ENCODE assay signal across 9 mouse cellular contexts in genomic region chrX:106105464-106105863, GRCm38 (mm10). TPM values are rescaled to one million over a fixed set of nuclear protein-coding genes. Genes with fewer than 3 reads are reported as not detected.
A peak's percentile ranks its signal among the peaks of the same experiment; 100 is the strongest.
DNase-seq lines count a peak whose midpoint lies in the region; ATAC-seq lines count a peak whose summit lies in the region.
"Had no signal": no experiment of that assay in that cellular context is flagged by ENCODE, and none has a peak within 500 bp of the region (broad histone marks: within the 10 kb centered on the region; RNA-seq: fewer than 3 reads in every experiment).

No protein-coding gene starts in this region.

- ATAC-seq in megakaryocyte-erythroid progenitor cell, adult 5-6 weeks (replicated peaks; ENCODE audit: low FRiP score, low TSS enrichment, poor library complexity, severe bottlenecking): 0 out of 2 replicates have a peak, but pooled peaks have one; percentile 55
- ATAC-seq in erythroid progenitor cell, adult 5-6 weeks (replicated peaks; ENCODE audit: low FRiP score, poor library complexity, severe bottlenecking): no peak

- DNase-seq in adrenal gland, adult 2 months: peak; percentile 36
- no peak for DNase-seq in adrenal gland, adult 18-20 months (ENCODE audit: low spot score in 2 of 2)
- DNase-seq in ovary, postnatal 36 days (ENCODE audit: low spot score): peak; percentile 36
- no peak for DNase-seq in ovary, adult 18-20 months (ENCODE audit: low spot score)
- peak; percentile 43 for DNase-seq in gastrocnemius, adult 18-20 months (ENCODE audit: low spot score)
- DNase-seq in kidney, postnatal 25 days: peak; percentile 69 to 78

RNA-seq across cellular contexts. Expression of gene Tlr13, which starts 37.5 kb away (rescaled TPM):
- total RNA-seq in adrenal gland, adult 2 months (2021): 1 to 10 TPM; 2.6 to 2.8 TPM
- 0.21 and 0.26 TPM in 2 replicates for polyA plus RNA-seq in adrenal gland, adult 2 months (2012; rRNA removed)
- 1 to 10 TPM; 2.1 to 4.3 TPM for total RNA-seq in adrenal gland, adult 18-20 months (2021)
- total RNA-seq in gastrocnemius, adult 18-20 months (2021): under 1 TPM; 0.14 to 0.17 TPM
- total RNA-seq in megakaryocyte-erythroid progenitor cell, adult 5-6 weeks (2014; fragmentation: Nextera tagmentation): not detected in 2 replicates
- total RNA-seq in megakaryocyte-erythroid progenitor cell, adult 5-6 weeks (2017): 0.50 and 0.99 TPM in 2 replicates
- 1.3 and 11.5 TPM in 2 replicates for total RNA-seq in erythroid progenitor cell, adult 5-6 weeks (2015; ENCODE audit: low replicate concordance)
- 3.0 and 4.0 TPM in 2 replicates for total RNA-seq in erythroid progenitor cell, adult 5-6 weeks (2017; ENCODE audit: low replicate concordance)
- polyA plus RNA-seq: erythroblast, embryonic 14.5 days had no signal

Comparison
In these comparisons a context has a peak if more than half of its experiments do, and no peak if none do; other contexts are left out.
1. DNase-seq: peak in adrenal gland, adult 2 months (single experiment), ovary, postnatal 36 days (single experiment), gastrocnemius, adult 18-20 months (single experiment) and kidney, postnatal 25 days (2 of 2); none in adrenal gland, adult 18-20 months (0 of 2) and ovary, adult 18-20 months (single experiment).